Mouse (Mus musculus) heart, postnatal 0 days (tissue): ENCODE measurements around the gene Fam129c. TPM values are rescaled to one million over a fixed set of nuclear protein-coding genes. Genes with fewer than 3 reads are reported as not detected.

Source experiments
- ATAC-seq: fragments of 200-750 bp; cut with Nextera tagmentation; 2 replicates; pipeline ENCODE4 v1.8.0; 2017; ENCODE audit warnings: low read depth, moderate number of reproducible peaks, moderate library complexity; ENCODE audit not compliant: insufficient read depth
- DNase-seq: peaks from one replicate; pipeline ENCODE4 v3.0.0-alpha.2; 2016; ENCODE audit warnings: low spot score
- H3K27ac ChIP-seq: fragments of 300-500 bp; sonication (generic); 2 replicates; pipeline ENCODE4 v1.5.1; 2014; ENCODE audit warnings: low read depth, mild to moderate bottlenecking
- H3K27me3 ChIP-seq: fragments of 300-500 bp; sonication (generic); 2 replicates; pipeline ENCODE4 v1.6.1; 2014; ENCODE audit warnings: low read length, mixed read lengths; ENCODE audit not compliant: control insufficient read depth, insufficient read depth
- H3K36me3 ChIP-seq: fragments of 300-500 bp; sonication (generic); replicated peaks from 2 replicates; pipeline ENCODE4 v1.6.1; 2014; ENCODE audit warnings: low read length, mixed read lengths; ENCODE audit not compliant: control insufficient read depth, insufficient read depth
- H3K4me1 ChIP-seq: fragments of 300-500 bp; sonication (generic); 2 replicates; pipeline ENCODE4 v1.6.1; 2014; ENCODE audit warnings: antibody characterized with exemption; ENCODE audit not compliant: control insufficient read depth, insufficient read depth
- H3K4me2 ChIP-seq: fragments of 300-500 bp; sonication (generic); 2 replicates; pipeline ENCODE4 v1.6.1; 2014; ENCODE audit warnings: low read depth, mild to moderate bottlenecking, low read length, moderate library complexity
- H3K4me3 ChIP-seq: fragments of 300-500 bp; sonication (generic); 2 replicates; pipeline ENCODE4 v1.5.1; 2014; ENCODE audit warnings: low read depth, low read length
- H3K9ac ChIP-seq: fragments of 300-500 bp; sonication (generic); replicated peaks from 2 replicates; pipeline ENCODE4 v1.6.1; 2014; ENCODE audit warnings: low read depth, low read length, mixed read lengths
- H3K9me3 ChIP-seq: fragments of 300-500 bp; sonication (generic); replicated peaks from 2 replicates; pipeline ENCODE4 v1.6.1; 2016; ENCODE audit warnings: low read length; ENCODE audit not compliant: control insufficient read depth
- CTCF ChIP-seq: IDR thresholded peaks from 2 replicates; pipeline ENCODE4 v1.5.1; 2016; ENCODE audit warnings: antibody characterized with exemption, control low read depth, low read depth
- EP300 ChIP-seq: IDR thresholded peaks from 2 replicates; pipeline ENCODE4 v1.6.1; 2016; ENCODE audit warnings: antibody characterized with exemption, low read depth
- WGBS: fragments of 180-500 bp; shearing (Covaris S2); extraction: QIAGEN DNeasy Blood & Tissue Kit; methylation state at CpG from one replicate; pipeline ENCODE4 v1.1.7; 2014; 5-methylcytosine and 5-hydroxymethylcytosine counted together
- polyA plus RNA-seq: library from polyadenylated mRNA; unstranded; fragments of >200 nt; fragmentation: Nextera tagmentation; extraction: Ambion mirVana; gene quantifications from 2 replicates; pipeline ENCODE4 v1.2.1, GENCODE M21; 2015
- total RNA-seq: library from RNA; depleted of rRNA; stranded (reverse); fragments of >200 nt; gene quantifications from 2 replicates; pipeline ENCODE4 v1.2.3, GENCODE M21; 2014; ENCODE audit warnings: low replicate concordance

Fam129c gene
- total and polyA plus RNA-seq, 2 experiments from 2014 or later: 0.59 to 12.6 TPM

GRCm38 (mm10) chr8:71568941-71569340 is 28.5 kb upstream of the Fam129c start:
- H3K4me1 ChIP-seq: peaks cover 29% of the 10 kb centered on the region
- H3K9me3 ChIP-seq: no peaks in the 10 kb centered on the region
- H3K4me2 ChIP-seq: peak overlapping the region; percentile 66
- ATAC-seq (no peak), DNase-seq (no peak)
- no peaks in the 10 kb centered on the region for H3K36me3 ChIP-seq
- no peaks in the 10 kb centered on the region for H3K27me3 ChIP-seq
- peak overlapping the region; percentile 50 for H3K9ac ChIP-seq
- H3K27ac ChIP-seq: peak overlapping the region; percentile 94
- H3K4me3 ChIP-seq: peak overlapping the region; percentile 67
- TF ChIP-seq EP300 (no peak), CTCF (no peak)
- WGBS: 33% methylated on average over 6 of the region's 6 CpGs

GRCm38 (mm10) chr8:71569366-71570290 is 27.8 kb upstream of the Fam129c start:
- 2% methylated on average over 51 of the region's 51 CpGs for WGBS

GRCm38 (mm10) chr8:71570291-71570954 is 27.0 kb upstream of the Fam129c start:
- ATAC-seq (peak; percentile 32), DNase-seq (peak; percentile 69)
- H3K9me3 ChIP-seq: no peaks in the 10 kb centered on the region
- no peak overlapping the region for H3K27ac ChIP-seq
- TF ChIP-seq CTCF: no peak
- TF ChIP-seq EP300: no peak
- H3K4me2 ChIP-seq: peak overlapping the region; percentile 66
- 0 out of 2 replicates have a peak overlapping the region, but pooled peaks have one; percentile 23 for H3K9ac ChIP-seq
- peaks cover 29% of the 10 kb centered on the region for H3K4me1 ChIP-seq
- H3K4me3 ChIP-seq: peak overlapping the region; percentile 67
- WGBS: 3% methylated on average over 41 of the region's 41 CpGs
- H3K36me3 ChIP-seq: no peaks in the 10 kb centered on the region
- no peaks in the 10 kb centered on the region for H3K27me3 ChIP-seq

More at GRCm38 (mm10) chr8:71569366-71570290, 27.8 kb upstream of the Fam129c start:
- ATAC-seq (peak; percentile 62), DNase-seq (peak; percentile 65)
- TF ChIP-seq EP300 (no peak), CTCF (no peak)
- Histone ChIP-seq H3K4me3 (peak overlapping the region; percentile 67), H3K27me3 (no peaks in the 10 kb centered on the region), H3K4me2 (peak overlapping the region; percentile 66), H3K27ac (peak overlapping the region; percentile 94), H3K36me3 (no peaks in the 10 kb centered on the region), H3K4me1 (peaks cover 29% of the 10 kb centered on the region), H3K9me3 (no peaks in the 10 kb centered on the region), H3K9ac (peak overlapping the region; percentile 50)

- H3K27ac ChIP-seq: no peak overlapping the region
Measured at GRCm38 (mm10) chr8:71572077-71572476, 25.4 kb upstream of the Fam129c start.

GRCm38 (mm10) chr8:71572847-71573633 is 24.4 kb upstream of the Fam129c start:
- Histone ChIP-seq H3K4me2 (no peak overlapping the region), H3K36me3 (no peaks in the 10 kb centered on the region), H3K27me3 (no peaks in the 10 kb centered on the region), H3K4me1 (peaks cover 24% of the 10 kb centered on the region), H3K27ac (peak overlapping the region; percentile 33; the same call in 1 of the 2 replicates), H3K9me3 (no peaks in the 10 kb centered on the region), H3K4me3 (no peak overlapping the region), H3K9ac (peak overlapping the region; percentile 38; the same call in 1 of the 2 replicates)
- 56% methylated on average over 9 of the region's 9 CpGs for WGBS
- TF ChIP-seq CTCF (no peak), EP300 (no peak)
- ATAC-seq (no peak), DNase-seq (no peak)

More at GRCm38 (mm10) chr8:71572077-71572476, 25.4 kb upstream of the Fam129c start:
- no peaks in the 10 kb centered on the region for H3K27me3 ChIP-seq
- 82% methylated on average over 2 of the region's 2 CpGs for WGBS
- TF ChIP-seq CTCF (no peak), EP300 (no peak)
- no peaks in the 10 kb centered on the region for H3K36me3 ChIP-seq
- no peak for DNase-seq
- ATAC-seq: no peak
- H3K9me3 ChIP-seq: no peaks in the 10 kb centered on the region
- peaks cover 29% of the 10 kb centered on the region for H3K4me1 ChIP-seq
- H3K4me2 ChIP-seq: no peak overlapping the region
- no peak overlapping the region for H3K9ac ChIP-seq
- H3K4me3 ChIP-seq: no peak overlapping the region
